Mouse (Mus musculus) forebrain, embryonic 13.5 days (tissue): ENCODE data around the gene Vmn1r103. TPM values are rescaled to one million over a fixed set of nuclear protein-coding genes. Genes with fewer than 3 reads are reported as not detected.
"Not testable (repeated sequence)": the region's sequence is repeated elsewhere in the genome, so short reads cannot be mapped to it uniquely, and the experiment has no call there.

Experiments used
- ATAC-seq: fragments of 200-750 bp; cut with Nextera tagmentation; 2 replicates; pipeline ENCODE4 v1.8.0; 2017
- H3K27ac ChIP-seq: fragments of 300-500 bp; sonication (generic); 2 replicates; pipeline ENCODE4 v1.5.1; 2015; ENCODE audit warnings: inconsistent platforms, mild to moderate bottlenecking, moderate library complexity
- H3K27me3 ChIP-seq: fragments of 300-500 bp; sonication (generic); 2 replicates; pipeline ENCODE4 v1.6.1; 2015; ENCODE audit warnings: mild to moderate bottlenecking, inconsistent platforms
- H3K36me3 ChIP-seq: fragments of 300-500 bp; sonication (generic); 2 replicates; pipeline ENCODE4 v1.6.1; 2015; ENCODE audit warnings: mild to moderate bottlenecking, inconsistent platforms; ENCODE audit not compliant: poor library complexity, severe bottlenecking
- H3K4me1 ChIP-seq: fragments of 300-500 bp; sonication (generic); 2 replicates; pipeline ENCODE4 v1.6.1; 2015; ENCODE audit warnings: inconsistent platforms
- H3K4me2 ChIP-seq: fragments of 300-500 bp; sonication (generic); 2 replicates; pipeline ENCODE4 v1.6.1; 2015; ENCODE audit warnings: inconsistent platforms, mild to moderate bottlenecking, moderate library complexity
- H3K4me3 ChIP-seq: fragments of 300-500 bp; sonication (generic); 2 replicates; pipeline ENCODE4 v1.5.1; 2015; ENCODE audit warnings: mild to moderate bottlenecking, inconsistent platforms
- H3K9ac ChIP-seq: fragments of 300-500 bp; sonication (generic); 2 replicates; pipeline ENCODE4 v1.6.1; 2015; ENCODE audit warnings: mild to moderate bottlenecking, inconsistent platforms
- H3K9me3 ChIP-seq: fragments of 300-500 bp; sonication (generic); replicated peaks from 2 replicates; pipeline ENCODE4 v1.6.1; 2016; ENCODE audit warnings: inconsistent platforms
- WGBS: fragments of 180-500 bp; shearing (Covaris S2); methylation state at CpG from one replicate; pipeline ENCODE4 v1.1.7; 2015; 5-methylcytosine and 5-hydroxymethylcytosine counted together
- polyA plus RNA-seq: library from polyadenylated mRNA; unstranded; fragments of >200 nt; fragmentation: Nextera tagmentation; extraction: Ambion mirVana; gene quantifications from 2 replicates; pipeline ENCODE4 v1.2.1, GENCODE M21; 2015

Vmn1r103 gene
- polyA plus RNA-seq: not detected in 2 replicates

DNA sequence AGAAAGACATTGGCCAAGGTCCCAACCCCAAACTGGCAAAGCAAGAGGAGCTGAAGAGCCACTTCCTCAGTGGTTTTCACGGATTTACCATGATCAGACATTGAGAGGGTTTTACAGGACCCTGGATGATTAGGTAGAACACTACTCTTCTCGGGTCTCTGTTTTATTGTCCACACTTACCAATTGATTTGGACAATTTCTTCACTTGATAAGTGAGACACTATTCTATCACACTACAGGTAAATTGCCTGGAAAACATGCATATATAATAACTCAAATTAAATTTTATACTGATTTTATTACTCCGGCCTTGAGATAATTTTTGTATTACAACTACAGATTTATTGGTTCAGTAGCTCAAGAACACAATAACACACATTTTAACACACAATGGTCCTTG lies at the start of gene Vmn1r103:
Gene Vmn1r103 (minus strand): TSS at position 101 of the 400 bp plus-strand sequence.
- 40% methylated on average over 1 of the region's 3 CpGs for WGBS
- H3K4me3 ChIP-seq, H3K27me3 ChIP-seq, H3K27ac ChIP-seq, H3K9me3 ChIP-seq, H3K4me2 ChIP-seq, H3K36me3 ChIP-seq, ATAC-seq, H3K4me1 ChIP-seq, H3K9ac ChIP-seq: not testable (repeated sequence)

- H3K4me3 ChIP-seq, H3K36me3 ChIP-seq, H3K4me1 ChIP-seq, H3K27me3 ChIP-seq, H3K9me3 ChIP-seq, H3K4me2 ChIP-seq, H3K9ac ChIP-seq, ATAC-seq, H3K27ac ChIP-seq: not testable (repeated sequence)
- WGBS: no CpG with 5 or more reads among the region's 1 CpGs
These were observed 35.3 kb upstream of the Vmn1r103 start, which contains the start of gene Gm5726 for GRCm38 (mm10) chr7:20545657-20546056. Gene Gm5726, minus strand, starts transcription at chr7:20545757.

DNA sequence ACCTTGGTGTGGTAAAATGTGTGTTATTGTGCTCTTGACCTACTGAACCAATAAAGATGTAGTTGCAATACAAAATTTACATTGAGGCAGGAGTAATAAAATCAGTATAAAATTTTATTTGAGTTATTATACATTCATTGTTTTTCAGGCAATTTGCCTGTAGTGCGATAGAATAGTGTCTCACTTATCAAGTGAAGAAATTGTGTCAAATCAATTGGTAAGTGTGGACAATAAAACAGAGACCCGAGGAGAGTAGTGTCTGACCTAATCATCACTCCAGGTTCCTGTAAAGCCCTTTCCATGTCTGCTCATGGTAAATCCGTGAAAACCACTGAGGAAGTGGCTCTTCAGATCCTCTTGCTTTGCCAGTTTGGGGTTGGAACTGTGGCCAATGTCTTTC lies 23.2 kb upstream of the Vmn1r103 start, which contains the start of gene Vmn1r104:
Gene Vmn1r104 (plus strand): TSS at position 301 of the 400 bp plus-strand sequence.
- H3K9me3 ChIP-seq, H3K9ac ChIP-seq, ATAC-seq, H3K4me3 ChIP-seq, H3K4me2 ChIP-seq, H3K27ac ChIP-seq, H3K4me1 ChIP-seq, H3K27me3 ChIP-seq, H3K36me3 ChIP-seq: not testable (repeated sequence)
- no CpG with 5 or more reads among the region's 3 CpGs for WGBS

DNA sequence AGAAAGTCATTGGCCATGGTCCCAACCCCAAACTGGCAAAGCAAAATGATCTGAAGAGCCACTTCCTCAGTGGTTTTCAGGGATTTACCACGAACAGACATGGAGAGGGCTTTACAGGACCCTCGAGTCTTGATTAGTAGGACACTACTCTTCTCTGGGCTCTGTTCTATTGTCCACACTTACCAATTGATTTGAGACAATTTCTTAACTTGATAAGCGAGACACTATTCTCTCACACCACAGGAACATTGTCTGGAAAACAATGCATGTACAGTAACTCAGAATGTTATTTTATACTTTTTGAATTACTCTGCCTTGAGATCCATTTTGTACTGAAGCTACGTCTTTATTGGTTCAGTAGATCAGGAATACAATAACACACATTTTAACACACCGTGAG lies 35.5 kb downstream of the Vmn1r103 start, which contains the start of gene Gm10670:
Gene Gm10670 (minus strand): TSS at position 101 of the 400 bp plus-strand sequence.
- H3K4me3 ChIP-seq, H3K27me3 ChIP-seq, H3K9me3 ChIP-seq, H3K9ac ChIP-seq, H3K36me3 ChIP-seq, H3K4me2 ChIP-seq, ATAC-seq, H3K27ac ChIP-seq, H3K4me1 ChIP-seq: not testable (repeated sequence)
- WGBS: no CpG with 5 or more reads among the region's 5 CpGs

Other genes starting within 250 kb of the Vmn1r103 start
- not detected in 2 replicates for gene Gm5890, start 247.7 kb downstream of the Vmn1r103 start, polyA plus RNA-seq
- gene Gm4133, start 176.5 kb downstream of the Vmn1r103 start, polyA plus RNA-seq: not detected in 2 replicates
- not detected in 2 replicates for gene Gm5728, start 135.1 kb downstream of the Vmn1r103 start, polyA plus RNA-seq
- not detected in 2 replicates for gene Vmn1r100, start 92.6 kb downstream of the Vmn1r103 start, polyA plus RNA-seq
- gene Vmn1r101, start 67.9 kb downstream of the Vmn1r103 start, polyA plus RNA-seq: not detected in 2 replicates
- gene Gm10670, start 35.6 kb downstream of the Vmn1r103 start, polyA plus RNA-seq: not detected in 2 replicates
- gene Vmn1r104, start 23.3 kb upstream of the Vmn1r103 start, polyA plus RNA-seq: not detected in 2 replicates
- gene Gm5726, start 35.2 kb upstream of the Vmn1r103 start, polyA plus RNA-seq: not detected in 2 replicates
- gene Gm4141, start 65.7 kb upstream of the Vmn1r103 start, polyA plus RNA-seq: not detected in 2 replicates
- not detected in 2 replicates for gene Gm4513, start 88.5 kb upstream of the Vmn1r103 start, polyA plus RNA-seq
- not detected in 2 replicates for gene Vmn1r107, start 158.4 kb upstream of the Vmn1r103 start, polyA plus RNA-seq
- not detected in 2 replicates for gene Vmn1r111, start 192.7 kb upstream of the Vmn1r103 start, polyA plus RNA-seq
- gene Gm10668, start 220.1 kb upstream of the Vmn1r103 start, polyA plus RNA-seq: not detected in 2 replicates